ENCODE assay signal across 9 mouse cellular contexts in the genomic region with DNA sequence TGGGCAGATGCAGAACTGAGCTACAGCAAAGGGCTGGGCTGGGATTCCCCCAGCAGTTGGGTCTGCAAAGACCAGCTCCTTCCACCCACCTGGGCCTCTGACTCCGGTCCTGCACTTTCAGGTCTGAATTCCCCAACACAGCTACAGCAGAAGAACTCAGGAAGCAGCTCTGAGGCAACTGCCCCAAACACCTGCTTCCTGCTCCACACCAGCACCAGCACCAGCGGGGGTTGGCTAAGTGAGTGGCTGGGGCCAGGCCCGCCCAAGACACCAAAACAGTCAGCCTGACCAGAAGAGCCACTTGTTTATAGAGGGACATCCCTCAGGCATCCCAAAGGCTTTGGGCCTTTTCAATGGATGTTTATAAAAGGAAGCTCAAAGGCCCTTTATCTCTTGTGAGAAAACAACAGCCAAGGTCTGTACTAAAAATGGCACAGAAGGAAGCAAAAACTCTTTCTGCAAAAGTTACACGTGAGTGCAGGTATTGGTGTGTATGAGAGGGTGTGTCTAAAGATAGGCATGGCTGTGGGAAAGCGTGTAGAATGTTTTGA. TPM values are rescaled to one million over a fixed set of nuclear protein-coding genes. Genes with fewer than 3 reads are reported as not detected.
DNase-seq lines count a peak whose midpoint lies in the region; ATAC-seq and TF ChIP-seq lines count a peak whose summit lies in the region.
"Had no signal": no experiment of that assay in that cellular context is flagged by ENCODE, and none has a peak within 500 bp of the region (broad histone marks: within the 10 kb centered on the region; RNA-seq: fewer than 3 reads in every experiment).

No protein-coding gene starts in this region.

- H3K9me3 ChIP-seq in liver, embryonic 11.5 days (ENCODE audit: control insufficient read depth, low read length) = no peaks in the 10 kb centered on the region
- no peaks in the 10 kb centered on the region for H3K9me3 ChIP-seq in heart, embryonic 11.5 days (replicated peaks; ENCODE audit: control insufficient read depth, low read length)
- no peaks in the 10 kb centered on the region for H3K9me3 ChIP-seq in lung, postnatal 0 days (ENCODE audit: low read length)
- H3K9me3 ChIP-seq: limb, embryonic 15.5 days had no signal

- H3K4me1 ChIP-seq in liver, embryonic 11.5 days (replicated peaks; ENCODE audit: control insufficient read depth, insufficient read depth, low read length) = peaks cover 20% of the 10 kb centered on the region
- peaks cover 15% of the 10 kb centered on the region for H3K4me1 ChIP-seq in heart, embryonic 11.5 days (ENCODE audit: control insufficient read depth, insufficient read depth, low read length)
- H3K4me1 ChIP-seq in lung, postnatal 0 days (ENCODE audit: insufficient read depth, low read depth, low read length) = peaks cover 10% of the 10 kb centered on the region; the same call in 1 of the 2 replicates
- H3K4me1 ChIP-seq: limb, embryonic 15.5 days had no signal

- no peak for TF ChIP-seq CTCF in lung, postnatal 0 days (IDR thresholded peaks at IDR 0.05)

- no peak; the same call in 1 of the 2 replicates for ATAC-seq in liver, embryonic 11.5 days (replicated peaks; ENCODE audit: low FRiP score)
- no peak for ATAC-seq in heart, embryonic 11.5 days (replicated peaks; ENCODE audit: insufficient number of reproducible peaks, low FRiP score, low TSS enrichment)
- peak; percentile 73 for ATAC-seq in lung, postnatal 0 days

- 0 out of 2 replicates have a peak, but pooled peaks have one; percentile 60 for TF ChIP-seq EP300 in lung, postnatal 0 days (IDR thresholded peaks at IDR 0.05)

- H3K4me2 ChIP-seq in liver, embryonic 11.5 days = no peak overlapping the region
- 0 out of 2 replicates have a peak overlapping the region, but pooled peaks have one; percentile 14 for H3K4me2 ChIP-seq in heart, embryonic 11.5 days
- H3K4me2 ChIP-seq in lung, postnatal 0 days (replicated peaks; ENCODE audit: low read depth, low read length) = peak overlapping the region; percentile 6; the same call in 1 of the 2 replicates
- H3K4me2 ChIP-seq: limb, embryonic 15.5 days had no signal

- H3K27ac ChIP-seq in liver, embryonic 11.5 days (ENCODE audit: low read depth, low read length) = no peak overlapping the region
- no peak overlapping the region for H3K27ac ChIP-seq in heart, embryonic 11.5 days (ENCODE audit: low read depth, low read length)
- peak overlapping the region; percentile 58 for H3K27ac ChIP-seq in lung, postnatal 0 days (ENCODE audit: low read length)
- H3K27ac ChIP-seq: limb, embryonic 15.5 days had no signal

- H3K4me3 ChIP-seq in liver, embryonic 11.5 days (ENCODE audit: low read depth, low read length) = no peak overlapping the region
- no peak overlapping the region for H3K4me3 ChIP-seq in heart, embryonic 11.5 days (ENCODE audit: low read depth, low read length)
- 0 out of 2 replicates have a peak overlapping the region, but pooled peaks have one; percentile 6 for H3K4me3 ChIP-seq in lung, postnatal 0 days (ENCODE audit: low read depth, low read length)
- H3K4me3 ChIP-seq: limb, embryonic 15.5 days had no signal

- WGBS in liver, embryonic 11.5 days = 42% methylated on average over 5 of the region's 5 CpGs
- WGBS in heart, embryonic 11.5 days (ENCODE audit: insufficient replicate concordance) = 35% methylated on average over 5 of the region's 5 CpGs
- 36% methylated on average over 5 of the region's 5 CpGs for WGBS in lung, postnatal 0 days

- DNase-seq in liver = peak; percentile 25
- DNase-seq in liver, embryonic 11.5 days (ENCODE audit: low spot score) = no peak
- DNase-seq in lung, postnatal 0 days (ENCODE audit: low spot score) = peak; percentile 63
- peak; percentile 74 to 87 for DNase-seq in thymus, adult 18-20 months
- DNase-seq in left cerebral cortex, adult 8-10 months (ENCODE audit: low spot score in 2 of 2) = no peak
- no peak for DNase-seq in urinary bladder, postnatal 4 days (ENCODE audit: low spot score in 2 of 2)
- DNase-seq in adrenal gland, postnatal 25 days = no peak

- no peaks in the 10 kb centered on the region for H3K27me3 ChIP-seq in liver, embryonic 11.5 days (replicated peaks; ENCODE audit: control insufficient read depth, insufficient read depth, low read length)
- no peaks in the 10 kb centered on the region for H3K27me3 ChIP-seq in heart, embryonic 11.5 days (ENCODE audit: control insufficient read depth, insufficient read depth, low read length)
- H3K27me3 ChIP-seq in lung, postnatal 0 days (replicated peaks; ENCODE audit: insufficient read depth, low read length) = no peaks in the 10 kb centered on the region
- H3K27me3 ChIP-seq: limb, embryonic 15.5 days had no signal

- no peak overlapping the region for H3K9ac ChIP-seq in liver, embryonic 11.5 days (ENCODE audit: low read depth, low read length)
- no peak overlapping the region for H3K9ac ChIP-seq in heart, embryonic 11.5 days (ENCODE audit: low read depth, low read length)
- H3K9ac ChIP-seq in lung, postnatal 0 days (replicated peaks; ENCODE audit: low read depth) = no peak overlapping the region
- H3K9ac ChIP-seq: limb, embryonic 15.5 days had no signal

- H3K36me3 ChIP-seq in liver, embryonic 11.5 days (ENCODE audit: control insufficient read depth, insufficient read depth, low read length) = no peaks in the 10 kb centered on the region
- no peaks in the 10 kb centered on the region for H3K36me3 ChIP-seq in heart, embryonic 11.5 days (ENCODE audit: control insufficient read depth, insufficient read depth, low read length)
- H3K36me3 ChIP-seq in lung, postnatal 0 days (ENCODE audit: insufficient read depth, low read length) = no peaks in the 10 kb centered on the region
- H3K36me3 ChIP-seq: limb, embryonic 15.5 days had no signal

RNA-seq across cellular contexts. Expression of a gene that starts 9.0 kb away (rescaled TPM):
- polyA plus RNA-seq in liver, embryonic 11.5 days (2014; fragmentation: Nextera tagmentation; extraction: Ambion mirVana) = 4.9 and 6.2 TPM in 2 replicates
- 3.1 and 3.9 TPM in 2 replicates for polyA plus RNA-seq in heart, embryonic 11.5 days (2014; fragmentation: Nextera tagmentation; extraction: Ambion mirVana)
- polyA plus RNA-seq in lung, postnatal 0 days (2015; fragmentation: Nextera tagmentation; extraction: Ambion mirVana) = 10.0 and 15.2 TPM in 2 replicates
- 10 to 100 TPM; 50.7 to 55.7 (median 53.8) TPM for total RNA-seq in left cerebral cortex, adult 8-10 months (2022)
- total RNA-seq in adrenal gland, postnatal 25 days (2021) = 4.8 and 5.6 TPM in 2 replicates

Comparison
In these comparisons a context has a peak if more than half of its experiments do, and no peak if none do; other contexts are left out.
1. DNase-seq: peak in liver (single experiment), lung, postnatal 0 days (single experiment) and thymus, adult 18-20 months (2 of 2); none in liver, embryonic 11.5 days (single experiment), left cerebral cortex, adult 8-10 months (0 of 2), urinary bladder, postnatal 4 days (0 of 2) and adrenal gland, postnatal 25 days (single experiment).